Mouse (Mus musculus) urinary bladder, postnatal 10 days (tissue): ENCODE results near the gene 2410015M20Rik.
A peak's percentile ranks its signal among the peaks of the same experiment; 100 is the strongest.
"Not testable (repeated sequence)": the region's sequence is repeated elsewhere in the genome, so short reads cannot be mapped to it uniquely, and the experiment has no call there.

Experiments used
- DNase-seq: peaks from one replicate; pipeline ENCODE4 v3.0.0; 2022; ENCODE audit warnings: low spot score

Gene 2410015M20Rik

DNA sequence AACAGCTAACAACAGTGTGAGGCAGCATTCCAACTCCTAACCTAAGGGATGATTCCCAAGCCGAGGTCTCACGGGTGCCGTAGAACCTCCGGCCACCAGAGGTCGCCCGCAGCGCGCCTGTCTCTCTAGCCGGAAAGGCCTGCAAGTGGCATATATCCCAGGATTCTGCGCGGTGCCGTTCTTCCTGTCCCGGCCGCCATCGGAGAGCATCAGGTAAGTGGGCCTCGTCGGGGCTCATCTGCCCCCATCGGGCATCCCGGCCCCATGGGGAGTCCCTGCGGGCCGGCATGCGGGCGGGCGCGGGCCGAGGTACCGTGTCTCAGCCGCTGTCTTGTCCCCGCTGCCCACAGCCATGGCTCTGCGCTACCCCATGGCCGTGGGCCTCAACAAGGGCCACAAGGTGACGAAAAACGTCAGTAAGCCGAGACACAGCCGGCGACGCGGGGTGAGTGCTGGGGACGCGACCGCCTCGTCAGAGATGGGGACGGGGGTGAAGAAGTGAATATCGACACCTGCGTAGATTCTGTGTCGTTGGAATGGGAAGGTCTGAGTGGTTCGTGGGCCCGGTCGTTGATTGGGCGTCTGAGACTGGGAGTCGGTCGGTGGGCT is 3.8 kb upstream of the 2410015M20Rik start, which contains the start of gene Rpl36:
TSS of gene Rpl36 (plus strand) at position 181 of the 609 bp plus-strand sequence.
- peak; percentile 87 for DNase-seq

DNA sequence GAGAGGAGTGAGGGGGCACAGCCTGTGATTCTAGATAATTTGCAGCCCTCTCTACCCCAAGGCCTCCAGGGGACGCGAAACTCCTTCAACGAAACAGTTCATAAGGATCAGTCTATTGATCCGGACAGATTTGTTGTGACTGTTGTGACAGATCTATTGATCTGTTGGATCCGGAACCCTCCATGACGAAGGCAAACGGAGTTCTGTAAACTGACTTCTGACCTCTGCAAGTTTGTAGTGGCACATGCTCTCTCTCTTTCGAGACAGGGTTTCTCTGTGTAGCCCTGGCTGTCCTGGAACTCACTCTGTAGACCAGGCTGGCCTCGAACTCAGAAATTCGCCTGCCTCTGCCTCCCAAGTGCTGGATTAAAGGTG is 3.0 kb upstream of the 2410015M20Rik start:
- DNase-seq: not testable (repeated sequence)

DNA sequence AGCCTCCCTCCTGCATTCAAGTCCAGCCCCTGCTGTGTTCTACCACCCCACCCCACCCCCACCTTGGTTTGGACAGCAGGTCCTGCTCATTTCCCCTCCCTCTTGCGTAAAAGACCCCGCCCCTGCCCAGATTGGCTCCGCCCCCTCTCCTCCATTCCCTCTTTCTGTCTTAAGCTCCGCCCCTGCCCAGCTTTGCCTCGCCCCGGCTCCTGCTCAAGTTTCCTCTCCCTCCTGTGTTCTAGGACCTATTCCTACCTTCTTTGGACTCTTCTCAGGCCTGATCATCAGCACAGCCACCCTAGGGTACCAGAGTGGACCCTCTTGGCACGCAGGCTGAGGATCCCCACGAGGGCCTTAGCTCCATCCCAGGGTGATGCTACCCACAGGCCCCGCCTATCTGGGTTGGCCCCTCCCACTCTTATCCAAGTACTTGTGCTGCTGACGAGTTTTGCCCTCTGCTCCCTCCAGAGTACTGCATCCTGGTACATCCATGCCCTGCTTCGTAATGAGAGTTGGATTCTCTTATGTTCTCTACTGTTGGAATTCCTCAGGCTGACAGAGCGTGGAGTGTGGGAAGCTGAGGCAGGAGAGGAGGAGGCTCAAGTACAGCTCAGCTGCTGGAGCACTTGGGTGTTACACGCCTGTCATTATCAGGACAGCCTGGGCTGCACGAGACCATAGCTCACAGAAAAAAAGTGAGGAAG is 2.4 kb upstream of the 2410015M20Rik start:
- DNase-seq: no peak

DNA sequence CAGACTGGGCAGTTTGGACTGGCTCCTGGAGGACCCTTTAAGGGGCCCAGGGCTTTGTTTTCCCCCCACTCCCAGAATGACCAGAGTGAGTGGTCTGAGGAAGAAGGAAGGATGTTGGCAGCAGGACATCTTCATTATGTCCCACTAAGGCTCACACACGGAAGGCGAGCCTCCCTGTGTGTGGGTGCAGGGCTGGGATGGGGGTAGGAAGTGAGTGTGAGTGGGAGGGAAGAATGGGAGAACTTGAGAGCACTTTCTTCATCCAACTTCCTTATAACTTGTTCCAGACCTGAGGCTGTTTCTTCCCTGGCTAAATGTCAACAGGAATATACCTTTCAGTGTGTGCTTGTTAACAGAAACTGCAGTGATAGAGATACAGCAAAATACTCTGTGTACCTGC is 1.8 kb upstream of the 2410015M20Rik start:
- DNase-seq: no peak

DNA sequence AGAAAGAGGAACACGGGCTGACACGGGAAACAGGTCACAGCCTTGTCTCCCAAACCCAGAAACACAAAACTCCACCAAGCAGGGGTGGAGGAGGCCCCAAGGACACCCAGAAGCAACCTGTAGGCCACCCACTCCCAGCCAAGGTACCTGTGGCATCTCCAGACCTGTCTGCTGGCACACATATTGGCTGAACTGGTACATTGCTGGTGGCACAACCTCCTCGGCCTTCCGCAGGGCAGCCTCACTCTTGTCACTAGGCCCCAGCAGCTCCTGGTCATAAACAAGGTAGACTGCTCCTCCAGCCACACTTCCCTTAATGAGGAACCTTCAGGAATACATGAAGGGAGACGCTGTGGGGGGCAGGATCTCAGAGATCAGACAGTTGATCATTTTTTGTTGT is 872 bp downstream of the 2410015M20Rik start:
- DNase-seq: no peak

GRCm38 (mm10) chr17:56607521-56608062 is 2.0 kb downstream of the 2410015M20Rik start:
- no peak for DNase-seq

DNA sequence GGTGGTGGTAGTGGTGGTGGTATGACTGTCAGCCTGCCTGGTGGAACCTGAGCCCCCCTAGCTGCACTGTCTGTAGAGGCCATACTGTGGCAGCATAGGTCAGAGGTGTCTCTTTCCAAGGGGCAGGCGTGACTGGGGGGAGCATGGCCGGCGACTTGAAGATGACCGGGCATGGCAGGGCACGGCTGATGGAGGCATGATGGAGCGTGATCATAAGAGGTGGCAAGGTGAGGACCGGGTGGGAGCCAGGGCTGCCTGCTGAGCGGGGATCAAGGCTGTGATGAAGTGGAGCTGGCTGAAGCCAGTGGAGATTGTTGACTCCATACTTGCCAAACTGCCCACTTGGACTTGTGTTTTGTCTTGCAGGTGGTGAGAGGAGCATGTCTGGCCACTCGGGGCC is 4.1 kb downstream of the 2410015M20Rik start:
- no peak for DNase-seq

- DNase-seq: no peak
These were observed 5.1 kb downstream of the 2410015M20Rik start for GRCm38 (mm10) chr17:56604422-56604821.

- no peak for DNase-seq
These were observed 5.5 kb downstream of the 2410015M20Rik start for GRCm38 (mm10) chr17:56604070-56604380.

DNA sequence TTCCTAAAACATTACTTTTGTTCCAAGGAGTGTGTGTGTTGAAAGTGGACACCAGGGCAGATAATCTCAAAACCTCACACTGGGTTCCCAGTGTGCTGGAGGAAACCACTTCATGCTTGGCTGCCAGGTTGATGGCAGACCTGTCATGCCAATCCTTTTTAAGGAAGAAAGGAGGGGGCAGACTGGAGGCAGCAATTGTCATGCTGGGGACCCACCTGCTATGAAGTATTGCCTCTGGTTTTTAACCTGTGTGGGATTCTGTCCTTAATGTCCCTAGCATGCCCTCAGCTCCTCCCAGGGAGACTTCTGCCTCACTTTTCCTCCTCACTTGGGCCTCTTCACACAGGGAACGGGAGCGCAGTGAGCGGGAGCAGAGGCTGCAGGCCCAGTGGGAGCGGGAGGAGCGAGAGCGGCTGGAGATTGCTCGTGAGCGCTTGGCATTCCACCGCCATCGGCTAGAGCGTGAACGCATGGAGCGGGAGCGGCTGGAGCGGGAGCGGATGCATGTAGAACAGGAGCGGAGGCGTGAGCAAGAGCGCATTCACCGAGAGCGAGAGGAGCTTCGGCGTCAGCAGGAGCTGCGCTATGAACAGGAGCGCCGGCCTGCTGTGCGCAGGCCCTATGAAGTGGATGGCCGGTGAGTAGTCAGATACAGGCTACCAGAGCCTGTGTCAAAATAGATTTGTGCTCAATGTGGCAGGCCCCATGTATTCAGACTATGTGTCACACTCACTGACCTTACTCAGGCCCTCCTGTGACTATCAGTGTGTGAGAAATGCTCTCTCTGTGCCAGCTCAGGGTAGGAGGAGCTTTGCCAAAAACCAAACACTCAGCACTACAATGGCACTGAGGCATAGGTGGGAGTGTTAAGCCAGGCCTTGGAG is 6.1 kb downstream of the 2410015M20Rik start:
- no peak for DNase-seq

GRCm38 (mm10) chr17:56593527-56594271 is 15.9 kb downstream of the 2410015M20Rik start:
- DNase-seq: no peak

GRCm38 (mm10) chr17:56592553-56592952 is 17.0 kb downstream of the 2410015M20Rik start:
- DNase-seq: no peak

GRCm38 (mm10) chr17:56588921-56589320 is 20.6 kb downstream of the 2410015M20Rik start:
- no peak for DNase-seq

DNA sequence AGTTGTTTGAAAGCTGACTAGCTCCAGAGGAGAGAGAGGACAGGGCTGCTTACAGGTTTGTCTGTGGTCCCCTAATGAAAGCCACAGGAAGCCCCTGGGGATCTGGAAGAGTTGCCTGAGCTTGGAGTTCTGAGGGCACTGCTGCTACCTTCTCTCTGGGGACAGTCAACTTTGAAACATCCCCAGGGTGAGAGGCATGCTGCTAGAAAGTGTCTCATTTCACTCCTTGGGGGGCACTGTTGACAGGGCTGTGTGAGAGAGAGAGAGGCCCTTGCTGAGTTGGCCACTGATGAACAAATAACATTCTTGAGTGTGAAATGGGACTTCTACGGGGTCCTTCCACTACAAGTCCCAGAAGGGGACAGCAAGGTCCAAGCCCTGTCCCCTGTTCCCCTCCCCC is 21.8 kb downstream of the 2410015M20Rik start:
- no peak for DNase-seq

DNA sequence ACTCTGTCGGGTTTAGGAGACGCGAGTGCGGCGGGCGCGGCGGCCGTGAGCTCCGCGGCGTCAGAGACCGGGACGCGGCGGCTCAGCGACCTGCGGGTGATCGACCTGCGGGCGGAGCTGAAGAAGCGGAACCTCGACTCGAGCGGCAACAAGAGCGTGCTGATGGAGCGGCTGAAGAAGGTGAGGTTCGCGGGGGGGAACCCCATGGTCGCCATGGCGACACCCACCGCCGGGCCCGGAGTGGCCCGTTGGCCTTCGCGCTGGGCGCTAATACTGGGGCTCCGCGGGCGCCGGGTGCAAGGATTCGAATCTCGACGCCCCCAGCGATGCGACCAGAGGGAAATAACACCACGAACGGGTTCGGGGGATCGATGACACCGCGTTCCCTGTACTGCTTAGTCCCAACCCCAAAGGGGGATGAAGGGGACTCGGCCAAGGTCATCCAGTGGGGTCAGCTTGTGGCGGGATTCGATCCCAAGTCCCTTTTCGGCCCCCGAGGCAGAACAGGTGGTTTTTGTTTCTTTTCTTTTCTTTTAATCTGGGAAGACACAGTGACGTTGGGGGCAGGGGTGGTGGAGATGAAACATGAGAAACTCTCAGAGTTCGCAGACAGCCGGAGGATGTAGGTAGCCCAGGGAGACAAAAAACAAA is 24.3 kb downstream of the 2410015M20Rik start:
- DNase-seq: no peak

DNA sequence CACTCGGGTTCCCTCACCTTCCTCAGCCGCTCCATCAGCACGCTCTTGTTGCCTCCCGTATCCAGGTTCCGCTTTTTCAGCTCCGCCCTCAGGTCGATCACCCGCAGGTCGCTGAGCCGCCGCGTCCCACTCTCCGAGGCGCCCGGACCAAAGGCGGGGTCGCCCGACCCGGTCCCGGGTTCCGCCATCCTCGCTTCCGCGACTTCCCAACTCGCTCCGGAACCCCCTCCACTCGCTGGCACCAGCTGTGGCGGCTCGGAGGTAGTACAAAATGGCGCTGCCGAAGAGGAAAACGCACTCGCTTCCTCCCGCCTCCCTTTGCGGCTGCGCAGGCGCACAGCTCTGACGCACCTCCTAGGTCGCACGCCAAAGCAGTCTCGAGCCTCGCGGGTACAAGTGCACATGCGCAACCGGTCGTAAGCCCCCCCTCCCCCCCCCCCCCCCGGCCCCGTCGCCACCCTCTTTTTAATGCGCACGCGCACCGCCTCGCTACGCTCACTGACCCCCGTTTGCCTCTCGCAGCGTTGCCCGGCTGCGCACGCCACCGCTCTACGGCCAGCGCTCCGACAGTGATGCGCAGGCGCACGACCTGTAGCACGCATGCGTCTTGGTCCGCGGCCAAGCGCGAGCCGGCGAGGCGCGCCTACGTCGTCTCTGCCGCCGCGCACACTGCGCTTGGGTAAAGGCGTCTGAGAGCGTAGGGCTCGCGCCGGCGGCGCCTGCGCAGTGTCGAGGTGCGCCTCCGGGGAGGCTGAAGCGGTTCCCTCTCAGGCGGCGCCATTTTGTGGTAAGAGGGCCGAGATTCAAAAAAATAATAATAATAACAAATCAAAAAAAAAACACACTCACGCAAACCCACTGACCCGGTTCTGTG is 25.1 kb downstream of the 2410015M20Rik start, which contains the start of the genes Safb2 and Safb:
TSS of gene Safb2 (minus strand) at position 329 of the 874 bp plus-strand sequence.
TSS of gene Safb (plus strand) at position 569 of the 874 bp plus-strand sequence.
- peak; percentile 96 for DNase-seq

DNA sequence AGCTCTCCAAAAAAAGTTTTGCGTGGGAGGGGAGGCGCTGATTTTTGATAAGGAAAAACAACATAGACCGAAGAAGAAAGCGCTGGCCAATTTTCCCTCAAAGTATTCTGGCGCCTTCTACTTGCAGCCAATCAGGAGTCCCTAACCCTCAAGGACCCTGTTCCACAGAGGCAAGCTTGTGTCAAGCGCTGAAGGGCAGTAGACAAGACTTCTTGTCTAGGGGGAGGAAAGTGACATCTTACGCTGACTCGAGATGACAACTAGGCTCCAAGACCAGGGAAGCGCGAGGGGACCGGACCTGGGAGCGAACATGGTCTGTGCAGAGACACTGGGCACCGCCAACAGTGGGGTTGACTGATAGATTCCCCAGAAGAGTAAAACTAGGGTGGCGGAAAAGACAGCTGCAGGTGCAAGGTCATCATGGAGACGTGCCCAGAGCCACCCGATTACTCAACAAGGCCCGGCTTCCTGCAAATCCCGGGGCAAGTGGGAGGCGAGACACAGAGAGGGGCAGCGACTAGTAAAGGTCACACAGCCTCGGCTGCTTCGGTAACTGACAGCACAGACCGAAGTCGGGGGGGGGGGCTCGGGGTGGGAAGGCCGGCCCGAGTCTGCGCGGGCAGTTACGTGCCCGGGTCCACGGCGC is 25.8 kb downstream of the 2410015M20Rik start:
- DNase-seq: no peak

DNA sequence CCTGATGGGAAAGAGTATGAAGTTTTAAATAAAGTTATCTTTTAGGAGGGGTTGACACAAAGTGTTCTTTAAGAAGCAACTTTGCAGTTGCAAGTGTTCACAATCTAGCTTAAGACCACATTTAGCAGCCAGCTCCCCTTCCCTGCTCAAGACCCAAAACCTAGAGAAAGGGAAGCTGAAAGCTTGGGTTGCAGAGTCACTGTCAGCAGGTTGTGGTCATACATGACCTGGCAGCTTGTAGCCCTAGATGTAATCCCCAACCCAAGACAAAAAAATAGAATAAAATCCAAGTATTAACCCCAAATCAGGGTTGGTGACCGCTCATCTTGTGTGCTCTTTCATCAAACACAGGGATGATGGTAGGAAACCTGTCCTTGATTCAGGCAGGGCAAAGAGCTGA is 26.5 kb downstream of the 2410015M20Rik start:
- no peak for DNase-seq

DNA sequence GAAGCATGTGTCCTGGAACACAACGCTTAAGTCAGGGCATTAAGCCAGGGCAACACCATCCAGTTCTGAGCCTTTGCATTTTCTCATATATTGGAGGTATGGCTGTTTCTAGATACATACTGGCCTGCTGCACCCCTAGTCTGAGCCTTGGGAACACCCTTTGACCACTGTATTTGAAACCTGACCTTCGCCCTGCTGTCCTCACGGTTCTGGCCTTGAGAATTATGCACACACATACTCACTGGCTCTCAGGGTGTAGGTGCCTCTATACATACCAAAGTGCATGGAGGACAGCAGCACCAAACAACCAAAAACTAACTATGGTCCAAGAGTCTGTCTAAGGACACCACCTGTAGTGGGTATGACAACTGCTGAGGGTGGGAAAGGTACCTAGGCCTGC is 36.6 kb downstream of the 2410015M20Rik start:
- no peak for DNase-seq

GRCm38 (mm10) chr17:56572154-56572553 is 37.4 kb downstream of the 2410015M20Rik start:
- no peak for DNase-seq
